Mouse (Mus musculus) small intestine, adult 2 months (tissue): ENCODE data around the gene Armh1.

ENCODE experiments used
- CTCF ChIP-seq: fragments of 200-500 bp; IDR thresholded peaks from 2 replicates; pipeline ENCODE4 v1.5.1; 2012; ENCODE audit warnings: low read depth, mild to moderate bottlenecking, control low read depth, inconsistent platforms, low read length, moderate library complexity, mixed read lengths; ENCODE audit not compliant: insufficient replicate concordance, insufficient read length; ENCODE audit errors: extremely low read depth
- POLR2A ChIP-seq: fragments of 200-500 bp; IDR thresholded peaks from 2 replicates; pipeline ENCODE4 v1.6.1; 2012; ENCODE audit warnings: low read depth, mild to moderate bottlenecking, control low read depth, inconsistent platforms, low read length, moderate library complexity

DNA sequence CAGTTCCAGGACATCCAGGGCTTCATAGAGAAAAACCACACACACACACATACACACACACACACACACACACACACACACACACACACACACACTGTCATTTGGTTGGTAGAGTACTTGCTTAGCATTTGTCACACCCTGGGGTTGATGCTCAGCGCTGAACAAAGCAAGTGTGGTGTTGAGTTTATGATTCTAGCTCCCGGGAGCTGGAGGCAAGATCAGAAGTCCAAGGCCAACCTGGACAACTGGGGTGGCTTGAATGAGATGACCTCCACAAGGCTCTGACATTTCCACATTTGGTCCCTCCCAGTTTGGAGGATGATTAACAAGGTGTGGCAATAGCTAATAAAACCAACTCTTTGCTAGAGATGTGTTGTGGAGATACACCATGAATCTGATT is 20.7 kb downstream of the Armh1 start:
- TF ChIP-seq CTCF (no peak), POLR2A (no peak)
